Mouse (Mus musculus) right cerebral cortex, adult 18-20 months (tissue): ENCODE results near the gene Olfr1099.
A peak's percentile ranks its signal among the peaks of the same experiment; 100 is the strongest.

Source experiments
- DNase-seq: peaks from one replicate; pipeline ENCODE4 v3.0.0; 2022; ENCODE audit warnings: mixed read lengths

Gene Olfr1099

GRCm38 (mm10) chr2:86960593-86960992 lies at the start of gene Olfr1099:
Gene Olfr1099 (minus strand): TSS chr2:86960693.
- DNase-seq = no peak

GRCm38 (mm10) chr2:86998098-86998497 lies 37.6 kb upstream of the Olfr1099 start, which contains the start of gene Olfr1102:
Gene Olfr1102 (plus strand): TSS chr2:86998398.
- DNase-seq = no peak

DNA sequence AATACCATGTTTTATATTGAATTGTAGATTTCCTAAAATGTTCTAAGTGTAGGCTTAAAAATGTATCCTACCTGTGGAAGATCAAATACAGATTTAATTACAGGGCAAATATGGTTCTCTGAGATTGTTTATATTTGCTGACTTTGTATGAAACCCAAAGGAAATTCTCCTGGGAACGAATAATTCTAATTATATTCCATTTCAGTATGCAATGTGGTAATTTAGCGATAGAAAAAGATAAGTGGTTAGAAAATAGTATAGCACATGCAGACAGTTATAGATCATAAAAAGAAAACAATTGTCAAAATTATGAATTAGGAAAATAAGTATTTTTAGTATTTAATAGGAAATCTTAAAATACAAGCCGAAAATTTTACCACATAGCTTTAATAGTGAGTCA lies 30.6 kb upstream of the Olfr1099 start, which contains the start of gene Olfr1101:
Gene Olfr1101, minus strand, starts transcription at position 101 of the 400 bp plus-strand sequence.
- DNase-seq = no peak

GRCm38 (mm10) chr2:86979854-86980253 lies 19.4 kb upstream of the Olfr1099 start, which contains the start of gene Olfr1100:
Gene Olfr1100 (minus strand): TSS chr2:86979954.
- no peak for DNase-seq

GRCm38 (mm10) chr2:86926557-86926956 lies 33.9 kb downstream of the Olfr1099 start:
- DNase-seq = peak; percentile 12

GRCm38 (mm10) chr2:86924445-86924844 lies 36.0 kb downstream of the Olfr1099 start, which contains the start of gene Olfr1098:
Gene Olfr1098 (minus strand): TSS chr2:86924545.
- DNase-seq = no peak

DNA sequence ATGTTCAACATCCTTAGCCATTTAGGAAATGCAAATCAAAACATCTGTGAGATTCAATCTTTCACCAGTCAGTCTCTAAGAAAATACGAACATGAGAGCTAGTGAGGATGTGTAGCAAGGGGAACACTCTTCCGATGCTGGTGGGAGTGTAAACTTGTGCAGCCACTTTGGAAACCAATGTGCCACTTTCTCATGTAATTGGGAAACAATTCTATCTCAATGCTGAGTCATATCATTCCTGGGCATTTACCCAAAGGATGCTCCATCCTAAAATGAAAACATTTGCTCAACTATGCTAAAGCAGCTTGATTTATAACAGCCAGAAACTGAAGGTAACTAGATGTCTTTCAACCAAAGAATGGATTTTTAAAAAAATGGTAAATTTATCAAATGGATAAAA lies 54.8 kb downstream of the Olfr1099 start:
- peak; percentile 10 for DNase-seq
